Mouse (Mus musculus): ENCODE measurements around the gene Tex26. TPM values are rescaled to one million over a fixed set of nuclear protein-coding genes. Genes with fewer than 3 reads are reported as not detected.

Tex26 gene
- polyA plus RNA-seq, 1 experiment from 2014 or later = 1.1 TPM

DNA sequence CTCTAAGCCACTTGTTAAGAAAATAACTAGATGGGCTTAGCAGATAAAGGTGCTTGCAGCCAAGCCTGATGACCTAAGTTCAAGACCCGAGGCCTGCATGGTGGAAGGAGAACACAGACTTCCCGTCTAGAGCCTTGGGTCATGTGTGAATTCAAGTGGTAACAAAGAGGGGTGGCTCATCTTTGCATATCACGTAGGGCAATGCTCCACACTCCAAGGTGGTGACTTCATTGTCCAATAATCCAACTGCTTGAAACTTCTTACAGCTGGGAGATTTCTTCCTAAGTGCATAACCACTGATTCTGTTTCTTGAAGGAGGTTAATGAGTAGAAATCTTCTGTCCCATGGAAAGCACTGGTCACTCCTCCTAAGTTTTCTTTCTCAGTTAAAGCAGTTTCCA is 22.6 kb downstream of the Tex26 start:
- ATAC-seq (ENCODE audit: low read depth) (no peak), DNase-seq (ENCODE audit: low spot score) (no peak)
- no peak overlapping the region for H3K4me3 ChIP-seq (ENCODE audit: low read depth, low read length)
- H3K9me3 ChIP-seq (ENCODE audit: control insufficient read depth, low read length) = no peaks in the 10 kb centered on the region
- no peaks in the 10 kb centered on the region for H3K36me3 ChIP-seq (ENCODE audit: control insufficient read depth, insufficient read depth, low read length)
- no peaks in the 10 kb centered on the region for H3K27me3 ChIP-seq (replicated peaks; ENCODE audit: control insufficient read depth, insufficient read depth, low read length)
- WGBS = 80% methylated on average over 3 of the region's 3 CpGs
- H3K27ac ChIP-seq (replicated peaks; ENCODE audit: low read depth, low read length) = no peak overlapping the region
- H3K4me1 ChIP-seq (ENCODE audit: control insufficient read depth, insufficient read depth, low read length) = no peaks in the 10 kb centered on the region; the same call in 1 of the 2 replicates
- no peak overlapping the region for H3K9ac ChIP-seq (ENCODE audit: low read depth, low read length)
- no peak overlapping the region for H3K4me2 ChIP-seq (ENCODE audit: low read depth, low read length)

DNA sequence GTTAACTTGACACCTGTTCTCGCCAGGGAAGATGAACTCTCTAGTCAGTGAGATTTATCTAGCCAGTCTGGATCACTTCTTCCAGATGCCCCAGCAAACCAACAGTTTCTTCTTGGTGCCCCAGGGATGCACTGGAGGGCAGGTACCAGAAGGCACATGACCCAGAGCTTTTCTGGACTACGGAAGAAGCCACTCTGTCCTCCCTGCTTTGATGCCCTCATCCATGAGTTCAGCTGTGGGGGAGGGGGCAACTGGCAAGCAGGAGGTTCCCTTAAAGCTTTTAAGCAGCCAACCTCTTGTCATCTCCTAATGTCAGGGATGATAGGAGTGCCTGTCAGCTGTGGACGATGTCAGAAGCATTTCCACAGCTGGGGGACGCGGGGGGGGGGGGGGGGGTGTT is 25.8 kb downstream of the Tex26 start:
- no peak for ATAC-seq (ENCODE audit: low read depth)
- Histone ChIP-seq H3K9me3 (ENCODE audit: control insufficient read depth, low read length) (no peaks in the 10 kb centered on the region), H3K4me1 (ENCODE audit: control insufficient read depth, insufficient read depth, low read length) (no peaks in the 10 kb centered on the region; the same call in 1 of the 2 replicates), H3K4me2 (ENCODE audit: low read depth, low read length) (no peak overlapping the region), H3K4me3 (ENCODE audit: low read depth, low read length) (no peak overlapping the region), H3K9ac (ENCODE audit: low read depth, low read length) (no peak overlapping the region), H3K27ac (replicated peaks; ENCODE audit: low read depth, low read length) (no peak overlapping the region), H3K36me3 (ENCODE audit: control insufficient read depth, insufficient read depth, low read length) (no peaks in the 10 kb centered on the region), H3K27me3 (replicated peaks; ENCODE audit: control insufficient read depth, insufficient read depth, low read length) (no peaks in the 10 kb centered on the region)
- DNase-seq (ENCODE audit: low spot score) = no peak
- 32% methylated on average over 3 of the region's 5 CpGs for WGBS

- no peak overlapping the region for H3K4me2 ChIP-seq (ENCODE audit: low read depth, low read length)
- no peaks in the 10 kb centered on the region for H3K27me3 ChIP-seq (replicated peaks; ENCODE audit: control insufficient read depth, insufficient read depth, low read length)
- 93% methylated on average over 9 of the region's 9 CpGs for WGBS
- no peak overlapping the region for H3K27ac ChIP-seq (replicated peaks; ENCODE audit: low read depth, low read length)
- no peak overlapping the region for H3K4me3 ChIP-seq (ENCODE audit: low read depth, low read length)
- DNase-seq (ENCODE audit: low spot score) (no peak), ATAC-seq (ENCODE audit: low read depth) (no peak)
- H3K9ac ChIP-seq (ENCODE audit: low read depth, low read length) = no peak overlapping the region
- H3K4me1 ChIP-seq (ENCODE audit: control insufficient read depth, insufficient read depth, low read length) = no peaks in the 10 kb centered on the region
- 0 out of 2 replicates have a peak, but pooled peaks cover 8% of the 10 kb centered on the region for H3K9me3 ChIP-seq (ENCODE audit: control insufficient read depth, low read length)
- H3K36me3 ChIP-seq (ENCODE audit: control insufficient read depth, insufficient read depth, low read length) = no peaks in the 10 kb centered on the region
Observed at GRCm38 (mm10) chr5:149474142-149474541, 34.7 kb downstream of the Tex26 start.

DNA sequence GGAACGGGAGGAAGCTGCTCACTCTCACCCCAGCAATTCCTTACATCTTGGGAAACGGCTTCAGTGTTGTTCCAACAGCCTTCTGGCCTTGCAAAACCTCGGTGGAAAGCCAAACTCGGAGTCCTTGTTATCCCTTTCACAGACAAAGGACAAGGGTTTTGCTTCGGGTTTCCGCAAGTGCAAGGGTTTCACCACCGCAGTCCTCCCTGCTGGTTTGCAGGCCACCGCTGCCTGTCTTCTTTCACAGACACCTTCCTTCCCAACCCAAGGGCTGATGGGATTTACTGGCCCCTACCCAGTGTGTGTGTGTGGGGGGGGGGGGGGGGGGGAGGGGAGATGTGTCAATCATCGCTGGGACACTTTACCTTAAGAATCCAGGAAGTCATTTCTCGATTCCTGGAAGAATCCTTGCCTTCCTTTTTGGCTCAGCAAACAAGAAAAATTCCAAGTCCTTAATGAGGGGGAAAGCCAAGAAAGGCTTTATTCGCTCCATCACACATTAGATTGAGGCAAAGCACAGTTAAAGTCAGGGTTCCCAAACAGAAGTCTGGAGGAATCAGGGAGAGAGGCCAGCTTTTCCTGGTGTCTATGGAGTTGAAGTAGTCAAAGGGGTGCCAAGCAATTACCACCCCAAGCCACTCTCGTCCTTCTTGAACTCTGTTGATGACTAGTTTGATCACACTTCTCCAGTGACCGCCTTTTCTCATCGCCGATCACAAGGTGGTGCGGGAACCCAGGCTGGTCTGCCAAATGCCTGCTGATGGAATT is 35.4 kb downstream of the Tex26 start:
- Histone ChIP-seq H3K4me2 (ENCODE audit: low read depth, low read length) (no peak overlapping the region), H3K9ac (ENCODE audit: low read depth, low read length) (no peak overlapping the region), H3K9me3 (ENCODE audit: control insufficient read depth, low read length) (0 out of 2 replicates have a peak, but pooled peaks cover 8% of the 10 kb centered on the region), H3K27me3 (replicated peaks; ENCODE audit: control insufficient read depth, insufficient read depth, low read length) (no peaks in the 10 kb centered on the region), H3K4me1 (ENCODE audit: control insufficient read depth, insufficient read depth, low read length) (no peaks in the 10 kb centered on the region), H3K36me3 (ENCODE audit: control insufficient read depth, insufficient read depth, low read length) (no peaks in the 10 kb centered on the region), H3K4me3 (ENCODE audit: low read depth, low read length) (no peak overlapping the region), H3K27ac (replicated peaks; ENCODE audit: low read depth, low read length) (no peak overlapping the region)
- ATAC-seq (ENCODE audit: low read depth) (no peak), DNase-seq (ENCODE audit: low spot score) (no peak)
- WGBS = 94% methylated on average over 16 of the region's 16 CpGs

GRCm38 (mm10) chr5:149481920-149482319 is 42.5 kb downstream of the Tex26 start:
- ATAC-seq (ENCODE audit: low read depth) = no peak
- H3K27ac ChIP-seq (replicated peaks; ENCODE audit: low read depth, low read length) = no peak overlapping the region
- WGBS = 89% methylated on average over 7 of the region's 7 CpGs
- H3K4me1 ChIP-seq (ENCODE audit: control insufficient read depth, insufficient read depth, low read length) = no peaks in the 10 kb centered on the region
- no peaks in the 10 kb centered on the region for H3K36me3 ChIP-seq (ENCODE audit: control insufficient read depth, insufficient read depth, low read length)
- no peak overlapping the region for H3K4me3 ChIP-seq (ENCODE audit: low read depth, low read length)
- DNase-seq (ENCODE audit: low spot score) = no peak
- H3K9me3 ChIP-seq (ENCODE audit: control insufficient read depth, low read length) = no peaks in the 10 kb centered on the region
- no peak overlapping the region for H3K9ac ChIP-seq (ENCODE audit: low read depth, low read length)
- no peaks in the 10 kb centered on the region for H3K27me3 ChIP-seq (replicated peaks; ENCODE audit: control insufficient read depth, insufficient read depth, low read length)
- H3K4me2 ChIP-seq (ENCODE audit: low read depth, low read length) = no peak overlapping the region

- no peak overlapping the region for H3K27ac ChIP-seq (replicated peaks; ENCODE audit: low read depth, low read length)
- DNase-seq (ENCODE audit: low spot score) (no peak), ATAC-seq (ENCODE audit: low read depth) (no peak)
- no peak overlapping the region for H3K4me3 ChIP-seq (ENCODE audit: low read depth, low read length)
- no peaks in the 10 kb centered on the region for H3K9me3 ChIP-seq (ENCODE audit: control insufficient read depth, low read length)
- 64% methylated on average over 12 of the region's 12 CpGs for WGBS
- H3K36me3 ChIP-seq (ENCODE audit: control insufficient read depth, insufficient read depth, low read length) = no peaks in the 10 kb centered on the region
- no peak overlapping the region for H3K4me2 ChIP-seq (ENCODE audit: low read depth, low read length)
- H3K27me3 ChIP-seq (replicated peaks; ENCODE audit: control insufficient read depth, insufficient read depth, low read length) = no peaks in the 10 kb centered on the region
- no peak overlapping the region for H3K9ac ChIP-seq (ENCODE audit: low read depth, low read length)
- peaks cover 5% of the 10 kb centered on the region for H3K4me1 ChIP-seq (ENCODE audit: control insufficient read depth, insufficient read depth, low read length)
Observed at GRCm38 (mm10) chr5:149483321-149484052, 44.0 kb downstream of the Tex26 start.

DNA sequence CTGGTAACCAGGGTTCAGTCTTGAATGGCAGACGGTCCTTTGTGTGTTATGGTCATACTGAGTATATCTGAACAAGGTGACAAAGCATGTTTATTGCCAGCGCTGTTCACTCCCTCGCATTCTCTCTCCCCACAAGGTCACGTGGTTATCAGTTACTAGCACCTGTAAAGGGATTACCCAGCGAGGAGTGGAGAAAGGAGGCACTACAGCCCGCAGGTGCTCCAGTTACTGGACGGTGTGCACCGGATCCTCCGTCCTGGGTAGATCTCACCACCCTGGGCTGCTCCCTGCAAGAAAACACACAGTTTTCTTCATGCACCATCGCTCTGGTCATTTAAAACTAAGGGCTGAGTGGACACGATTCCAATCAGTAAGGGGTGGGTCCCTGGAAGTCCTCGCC is 44.8 kb downstream of the Tex26 start:
- Histone ChIP-seq H3K4me2 (ENCODE audit: low read depth, low read length) (no peak overlapping the region), H3K27ac (replicated peaks; ENCODE audit: low read depth, low read length) (no peak overlapping the region), H3K27me3 (replicated peaks; ENCODE audit: control insufficient read depth, insufficient read depth, low read length) (no peaks in the 10 kb centered on the region), H3K36me3 (ENCODE audit: control insufficient read depth, insufficient read depth, low read length) (no peaks in the 10 kb centered on the region), H3K4me3 (ENCODE audit: low read depth, low read length) (no peak overlapping the region), H3K4me1 (ENCODE audit: control insufficient read depth, insufficient read depth, low read length) (peaks cover 13% of the 10 kb centered on the region), H3K9ac (ENCODE audit: low read depth, low read length) (no peak overlapping the region), H3K9me3 (ENCODE audit: control insufficient read depth, low read length) (no peaks in the 10 kb centered on the region)
- no peak for DNase-seq (ENCODE audit: low spot score)
- ATAC-seq (ENCODE audit: low read depth) = no peak
- WGBS = 82% methylated on average over 12 of the region's 12 CpGs

DNA sequence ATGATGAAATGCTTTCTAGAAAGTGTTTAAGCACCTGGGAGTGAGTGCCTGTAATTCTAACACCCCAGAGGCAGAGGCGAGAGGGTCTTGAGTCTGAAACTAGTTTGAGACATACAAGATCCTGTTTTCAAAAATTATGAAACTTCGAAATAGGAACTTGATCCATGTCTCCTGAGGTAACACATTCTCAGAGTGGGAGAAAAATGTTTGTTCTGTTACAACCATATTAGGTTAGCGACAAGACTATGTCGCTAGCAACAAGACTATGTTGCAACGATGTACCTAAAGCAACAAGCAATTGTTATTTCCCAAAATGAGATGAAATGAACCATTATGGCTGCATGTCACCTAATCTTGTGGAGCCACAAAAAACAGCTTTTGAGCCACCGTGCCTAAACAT is 46.0 kb downstream of the Tex26 start:
- peaks cover 15% of the 10 kb centered on the region for H3K4me1 ChIP-seq (ENCODE audit: control insufficient read depth, insufficient read depth, low read length)
- H3K9ac ChIP-seq (ENCODE audit: low read depth, low read length) = no peak overlapping the region
- DNase-seq (ENCODE audit: low spot score) (no peak), ATAC-seq (ENCODE audit: low read depth) (no peak)
- H3K27ac ChIP-seq (replicated peaks; ENCODE audit: low read depth, low read length) = no peak overlapping the region
- 84% methylated on average over 6 of the region's 6 CpGs for WGBS
- H3K27me3 ChIP-seq (replicated peaks; ENCODE audit: control insufficient read depth, insufficient read depth, low read length) = no peaks in the 10 kb centered on the region
- H3K36me3 ChIP-seq (ENCODE audit: control insufficient read depth, insufficient read depth, low read length) = no peaks in the 10 kb centered on the region
- H3K9me3 ChIP-seq (ENCODE audit: control insufficient read depth, low read length) = no peaks in the 10 kb centered on the region
- H3K4me3 ChIP-seq (ENCODE audit: low read depth, low read length) = no peak overlapping the region
- H3K4me2 ChIP-seq (ENCODE audit: low read depth, low read length) = no peak overlapping the region

Data from embryonic facial prominence, embryonic 14.5 days (tissue).